Mouse (Mus musculus) neural tube, embryonic 14.5 days (tissue): ENCODE measurements around the gene Cc2d2b. TPM values are rescaled to one million over a fixed set of nuclear protein-coding genes. Genes with fewer than 3 reads are reported as not detected.

Experiments
- ATAC-seq: fragments of 200-750 bp; cut with Nextera tagmentation; 2 replicates; pipeline ENCODE4 v1.8.0; 2017; ENCODE audit warnings: low read depth, mild to moderate bottlenecking, moderate TSS enrichment, moderate library complexity
- H3K27ac ChIP-seq: fragments of 300-500 bp; sonication (generic); 2 replicates; pipeline ENCODE4 v1.5.1; 2014; ENCODE audit warnings: low read depth, mild to moderate bottlenecking, control low read depth, low read length, moderate library complexity, mixed read lengths
- H3K27me3 ChIP-seq: fragments of 300-500 bp; sonication (generic); 2 replicates; pipeline ENCODE4 v1.6.1; 2014; ENCODE audit warnings: low read length; ENCODE audit not compliant: control insufficient read depth, insufficient read depth
- H3K36me3 ChIP-seq: fragments of 300-500 bp; sonication (generic); 2 replicates; pipeline ENCODE4 v1.6.1; 2014; ENCODE audit warnings: low read length, mixed read lengths; ENCODE audit not compliant: control insufficient read depth, insufficient read depth
- H3K4me1 ChIP-seq: fragments of 300-500 bp; sonication (generic); 2 replicates; pipeline ENCODE4 v1.6.1; 2014; ENCODE audit warnings: low read length; ENCODE audit not compliant: control insufficient read depth, insufficient read depth
- H3K4me2 ChIP-seq: fragments of 300-500 bp; sonication (generic); 2 replicates; pipeline ENCODE4 v1.6.1; 2014; ENCODE audit warnings: mild to moderate bottlenecking, low read depth, low read length, control low read depth
- H3K4me3 ChIP-seq: fragments of 300-500 bp; sonication (generic); 2 replicates; pipeline ENCODE4 v1.5.1; 2014; ENCODE audit warnings: low read depth, low read length, control low read depth, mixed read lengths
- H3K9ac ChIP-seq: fragments of 300-500 bp; sonication (generic); replicated peaks from 2 replicates; pipeline ENCODE4 v1.6.1; 2014; ENCODE audit warnings: low read depth, mild to moderate bottlenecking, control low read depth, low read length, mixed read lengths
- H3K9me3 ChIP-seq: fragments of 300-500 bp; sonication (generic); 2 replicates; pipeline ENCODE4 v1.6.1; 2016; ENCODE audit warnings: low read length; ENCODE audit not compliant: control insufficient read depth
- WGBS: fragments of 180-500 bp; shearing (Covaris S2); extraction: QIAGEN DNeasy Blood & Tissue Kit; methylation state at CpG from one replicate; pipeline ENCODE4 v1.1.7; 2014; 5-methylcytosine and 5-hydroxymethylcytosine counted together
- polyA plus RNA-seq: library from polyadenylated mRNA; unstranded; fragments of >200 nt; fragmentation: Nextera tagmentation; extraction: Ambion mirVana; gene quantifications from 2 replicates; pipeline ENCODE4 v1.2.1, GENCODE M21; 2014

Gene Cc2d2b
- polyA plus RNA-seq, 1 experiment from 2014 or later = 0.05 TPM

- WGBS = 48% methylated on average over 7 of the region's 7 CpGs
- no peaks in the 10 kb centered on the region for H3K36me3 ChIP-seq
- no peak overlapping the region for H3K4me2 ChIP-seq
- no peak overlapping the region for H3K27ac ChIP-seq
- H3K27me3 ChIP-seq = no peaks in the 10 kb centered on the region
- H3K4me3 ChIP-seq = no peak overlapping the region
- no peak overlapping the region for H3K9ac ChIP-seq
- no peaks in the 10 kb centered on the region for H3K9me3 ChIP-seq
- ATAC-seq = no peak
- H3K4me1 ChIP-seq = no peaks in the 10 kb centered on the region
These were observed 20.8 kb downstream of the Cc2d2b start for GRCm38 (mm10) chr19:40769341-40769770.

- no peaks in the 10 kb centered on the region for H3K27me3 ChIP-seq
- no peak overlapping the region for H3K9ac ChIP-seq
- no peak overlapping the region for H3K4me2 ChIP-seq
- H3K27ac ChIP-seq = no peak overlapping the region
- H3K4me3 ChIP-seq = no peak overlapping the region
- 74% methylated on average over 14 of the region's 15 CpGs for WGBS
- no peaks in the 10 kb centered on the region for H3K36me3 ChIP-seq
- H3K4me1 ChIP-seq = no peaks in the 10 kb centered on the region
- no peak for ATAC-seq
- H3K9me3 ChIP-seq = no peaks in the 10 kb centered on the region
These were observed 39.6 kb downstream of the Cc2d2b start for GRCm38 (mm10) chr19:40788004-40788714.

- Histone ChIP-seq H3K27me3 (no peaks in the 10 kb centered on the region), H3K36me3 (no peaks in the 10 kb centered on the region), H3K27ac (no peak overlapping the region), H3K4me2 (no peak overlapping the region), H3K9ac (no peak overlapping the region), H3K4me3 (no peak overlapping the region), H3K9me3 (no peaks in the 10 kb centered on the region), H3K4me1 (no peaks in the 10 kb centered on the region)
- 78% methylated on average over 2 of the region's 2 CpGs for WGBS
- ATAC-seq = no peak
These were observed 40.1 kb downstream of the Cc2d2b start for GRCm38 (mm10) chr19:40788715-40789084.

DNA sequence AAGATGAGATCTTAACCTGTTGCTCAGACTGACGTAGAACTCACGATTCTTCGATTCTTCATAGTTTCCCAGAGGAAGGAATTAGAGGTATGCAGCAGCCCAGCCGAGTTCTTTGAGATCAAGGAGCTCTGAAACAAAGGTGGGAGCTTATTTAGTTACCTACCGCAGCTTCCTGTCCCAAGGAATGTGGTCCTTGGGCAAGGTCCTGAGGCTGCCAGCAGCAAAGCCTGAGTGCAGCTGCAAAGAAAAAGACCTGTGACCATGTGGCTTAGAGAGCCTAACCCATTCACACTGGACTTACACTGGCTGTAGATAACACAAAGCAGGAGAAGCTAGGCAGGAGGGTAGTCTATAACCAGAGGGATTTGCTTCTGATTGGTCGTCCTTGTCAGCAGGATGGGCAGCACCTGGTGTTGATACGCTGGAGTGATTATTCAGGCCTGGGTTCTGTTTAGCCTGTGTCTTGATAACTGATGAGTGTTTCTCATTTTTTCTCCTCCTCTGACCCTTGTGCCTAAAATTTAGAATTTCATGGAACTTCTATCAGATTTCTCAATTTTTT lies 56.7 kb downstream of the Cc2d2b start:
- WGBS = 38% methylated on average over 7 of the region's 7 CpGs

GRCm38 (mm10) chr19:40809858-40810257 lies 61.3 kb downstream of the Cc2d2b start:
- 77% methylated on average over 7 of the region's 7 CpGs for WGBS
- H3K27me3 ChIP-seq = no peaks in the 10 kb centered on the region

More for the DNA sequence above, 56.7 kb downstream of the Cc2d2b start:
- Histone ChIP-seq H3K9ac (no peak overlapping the region), H3K9me3 (no peaks in the 10 kb centered on the region), H3K36me3 (no peaks in the 10 kb centered on the region), H3K4me1 (no peaks in the 10 kb centered on the region), H3K4me3 (no peak overlapping the region), H3K27ac (no peak overlapping the region), H3K27me3 (no peaks in the 10 kb centered on the region), H3K4me2 (no peak overlapping the region)
- no peak for ATAC-seq

DNA sequence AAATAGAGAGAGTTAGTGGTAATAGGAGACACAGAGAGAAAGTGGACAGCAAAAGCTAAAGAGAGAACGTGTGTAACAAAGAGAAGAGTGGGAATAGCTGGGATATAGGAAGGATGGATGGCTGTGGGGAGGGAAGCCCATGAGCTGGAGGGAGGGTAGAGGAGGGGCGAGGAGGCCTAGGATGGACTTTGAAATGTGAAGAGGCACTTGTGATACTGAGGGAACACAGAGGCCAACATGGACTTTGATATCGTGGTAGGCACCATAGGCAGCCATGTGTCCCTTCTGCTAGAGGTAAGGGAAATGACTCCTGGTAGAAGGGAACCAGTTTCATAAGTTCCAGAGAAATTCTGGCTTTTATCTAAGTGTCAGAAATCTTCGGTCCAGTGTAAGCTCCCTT lies 63.3 kb downstream of the Cc2d2b start:
- Histone ChIP-seq H3K27me3 (no peaks in the 10 kb centered on the region), H3K36me3 (no peaks in the 10 kb centered on the region), H3K4me2 (no peak overlapping the region), H3K9ac (no peak overlapping the region), H3K4me1 (no peaks in the 10 kb centered on the region), H3K9me3 (no peaks in the 10 kb centered on the region), H3K4me3 (no peak overlapping the region), H3K27ac (no peak overlapping the region)
- WGBS = 88% methylated on average over 4 of the region's 4 CpGs
- no peak for ATAC-seq

More at GRCm38 (mm10) chr19:40809858-40810257, 61.3 kb downstream of the Cc2d2b start:
- H3K36me3 ChIP-seq = no peaks in the 10 kb centered on the region
- no peak overlapping the region for H3K9ac ChIP-seq
- H3K4me3 ChIP-seq = no peak overlapping the region
- no peak overlapping the region for H3K4me2 ChIP-seq
- no peak for ATAC-seq
- no peak overlapping the region for H3K27ac ChIP-seq
- H3K9me3 ChIP-seq = no peaks in the 10 kb centered on the region
- no peaks in the 10 kb centered on the region for H3K4me1 ChIP-seq

DNA sequence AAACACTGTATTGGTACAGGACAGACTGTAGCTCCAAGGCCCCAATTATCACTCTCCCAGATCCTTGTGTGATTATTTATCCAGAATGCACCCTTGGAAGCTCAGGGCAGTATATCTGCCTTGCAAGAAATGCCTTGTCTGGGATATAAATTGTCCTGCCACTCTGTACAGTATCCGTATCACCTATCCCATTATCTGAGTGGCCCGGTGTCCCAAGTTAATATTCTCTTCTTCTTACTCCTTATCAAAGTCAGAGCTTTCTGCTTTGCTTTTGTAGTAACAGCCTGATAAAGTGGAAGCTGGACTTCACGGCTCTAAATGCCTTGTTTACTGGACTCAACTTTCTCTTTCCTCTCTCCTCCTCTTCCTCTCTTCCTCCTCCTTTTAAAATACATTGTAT lies 64.2 kb downstream of the Cc2d2b start:
- Histone ChIP-seq H3K27me3 (no peaks in the 10 kb centered on the region), H3K4me3 (no peak overlapping the region), H3K4me1 (no peaks in the 10 kb centered on the region), H3K9ac (no peak overlapping the region), H3K27ac (no peak overlapping the region), H3K36me3 (no peaks in the 10 kb centered on the region), H3K4me2 (no peak overlapping the region), H3K9me3 (no peaks in the 10 kb centered on the region)
- 81% methylated on average over 3 of the region's 3 CpGs for WGBS
- no peak for ATAC-seq

DNA sequence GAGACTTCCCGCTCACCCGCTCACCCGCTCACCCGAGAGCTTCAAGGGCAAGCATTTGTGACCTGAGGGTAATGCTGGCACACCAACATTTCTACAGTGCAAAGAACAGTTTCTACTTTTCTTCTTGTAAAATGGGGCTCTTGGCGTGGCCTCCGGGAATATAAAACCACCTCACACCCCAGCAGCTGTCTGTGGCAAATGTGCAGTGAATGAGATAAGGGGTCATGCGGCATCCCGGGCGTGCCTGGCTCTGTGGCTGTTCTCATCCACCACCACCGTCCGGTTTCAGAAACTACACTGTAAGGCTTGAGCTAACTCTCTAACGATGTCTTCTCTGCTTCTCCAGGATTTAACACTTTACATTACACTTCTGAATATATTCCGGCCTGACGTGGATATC lies 64.8 kb downstream of the Cc2d2b start:
- Histone ChIP-seq H3K27ac (no peak overlapping the region), H3K4me1 (no peaks in the 10 kb centered on the region), H3K36me3 (no peaks in the 10 kb centered on the region), H3K9me3 (no peaks in the 10 kb centered on the region), H3K9ac (no peak overlapping the region), H3K4me2 (no peak overlapping the region), H3K4me3 (no peak overlapping the region), H3K27me3 (no peaks in the 10 kb centered on the region)
- WGBS = 86% methylated on average over 14 of the region's 14 CpGs
- no peak for ATAC-seq

GRCm38 (mm10) chr19:40815645-40816183 lies 67.2 kb downstream of the Cc2d2b start:
- Histone ChIP-seq H3K9ac (no peak overlapping the region), H3K4me2 (no peak overlapping the region), H3K9me3 (no peaks in the 10 kb centered on the region), H3K36me3 (no peaks in the 10 kb centered on the region), H3K27ac (no peak overlapping the region), H3K27me3 (no peaks in the 10 kb centered on the region), H3K4me1 (no peaks in the 10 kb centered on the region), H3K4me3 (no peak overlapping the region)
- WGBS = 90% methylated on average over 7 of the region's 7 CpGs
- no peak for ATAC-seq
